Mouse (Mus musculus) frontal cortex, postnatal 25 days (tissue): ENCODE measurements at regions not wholly inside any gene's neighbourhood (a gene's known extent, or its start where the extent isn't known, plus 50 kb on each side); places are given as distances from the start of the nearest gene placed in this dataset.

ENCODE experiments used
- DNase-seq, 2 experiments: peaks; one replicate each; pipeline ENCODE4 v3.0.0; 2022; ENCODE audit warnings: low spot score in 2 of 2

DNA sequence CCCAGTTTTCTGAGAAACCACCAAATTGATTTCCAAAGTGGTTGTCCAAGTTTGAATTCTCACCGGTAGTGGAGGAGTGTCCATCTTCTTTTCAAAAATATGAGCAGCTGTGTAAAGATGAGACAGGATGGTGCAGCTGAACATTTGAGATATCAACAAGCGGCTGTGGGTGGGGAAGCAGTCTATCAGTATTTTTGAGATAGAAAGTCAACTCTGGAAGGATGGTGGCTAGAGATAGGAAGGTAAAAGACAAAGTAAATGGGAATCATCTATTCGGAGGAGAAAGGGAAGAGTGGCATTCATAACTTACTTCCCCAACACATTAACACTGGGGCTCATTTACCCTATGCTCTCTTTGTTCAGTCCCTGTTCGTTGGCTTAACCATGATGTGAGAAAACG is 146.9 kb upstream of the Gmnc start:
- DNase-seq = no peak

DNA sequence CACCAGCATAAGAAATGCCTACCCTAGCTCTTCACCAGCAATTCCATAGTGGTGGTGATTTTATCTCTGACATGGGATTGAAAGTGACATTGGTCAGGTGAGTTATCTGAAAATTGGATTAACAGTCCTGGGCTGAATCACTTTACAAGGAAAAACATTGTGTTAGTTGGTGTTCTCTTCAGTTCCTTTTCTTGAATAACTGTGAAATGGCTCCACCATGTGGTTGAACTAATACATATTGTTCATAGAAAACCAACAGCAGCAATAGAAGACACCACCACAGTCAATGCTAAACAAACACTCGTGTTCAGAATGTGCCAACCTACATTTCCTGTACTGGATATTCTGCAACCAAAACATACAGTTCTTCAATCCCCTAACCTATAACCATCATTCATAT is 147.5 kb upstream of the Gmnc start:
- DNase-seq = no peak

DNA sequence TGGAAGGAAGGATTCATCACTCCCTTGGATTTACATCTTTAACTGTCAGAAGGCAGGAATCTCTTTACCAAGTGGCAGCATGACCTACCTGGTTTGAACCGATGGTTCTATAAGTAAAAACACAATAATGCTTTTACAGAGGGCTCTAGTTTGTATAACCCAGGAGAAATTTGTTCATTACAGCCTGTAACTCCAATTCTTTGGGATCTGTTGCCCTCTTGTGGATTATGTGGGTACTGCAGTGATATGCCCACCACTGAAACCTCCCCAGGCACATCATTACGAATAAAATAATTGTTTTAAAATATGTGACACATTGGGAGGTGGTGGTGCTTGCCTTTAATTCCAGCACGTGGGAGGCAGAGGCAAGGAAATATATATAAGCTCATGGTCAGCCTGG is 148.6 kb upstream of the Gmnc start:
- DNase-seq = peak; percentile 13 to 63

GRCm38 (mm10) chr16:27155805-27156204 is 151.5 kb upstream of the Ostn start:
- DNase-seq = no peak

DNA sequence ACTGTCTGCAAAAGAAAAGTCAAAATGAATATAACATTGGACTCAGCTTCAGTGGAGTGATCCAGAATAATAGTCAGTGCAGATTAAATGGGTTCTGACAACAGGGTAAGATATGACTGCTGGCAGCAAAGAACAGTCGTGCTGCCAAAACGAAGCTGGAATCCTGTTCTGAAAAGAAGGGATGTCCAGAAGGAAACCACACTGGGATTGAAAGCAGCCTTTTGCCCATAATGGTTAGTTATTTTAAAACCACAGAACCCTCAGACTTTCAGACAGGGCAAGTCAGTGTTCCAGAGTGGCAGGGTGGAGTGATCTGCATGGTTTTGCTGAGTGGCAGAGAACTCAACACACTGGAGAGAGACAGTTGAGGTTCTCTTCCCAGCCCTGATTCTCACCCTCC is 111.6 kb upstream of the Ostn start:
- no peak for DNase-seq
